Mouse (Mus musculus) gastrocnemius, postnatal 36 days (tissue): ENCODE data around the gene Anapc2. TPM values are rescaled to one million over a fixed set of nuclear protein-coding genes. Genes with fewer than 3 reads are reported as not detected.

ENCODE experiments used
- DNase-seq, 2 experiments: peaks; one replicate each; pipeline ENCODE4 v3.0.0; 2022
- intact Hi-C: fragments of 180-260 bp; cut with DNase I; formaldehyde crosslinking; loops from one replicate; pipeline ENCODE4 v1.15.1; 2025
- total RNA-seq, 2 experiments: library from RNA; stranded (reverse); gene quantifications; 2 replicates each; pipeline ENCODE4 v1.2.3; 2021

The Anapc2 gene
- total RNA-seq, 2 experiments from 2014 or later: 27.0 to 27.8 TPM

GRCm38 (mm10) chr2:25292856-25293255, 20.6 kb downstream of the Anapc2 start:
- intact Hi-C loops: no loop called here
- DNase-seq: peak; percentile 55 to 73

- DNase-seq: no peak
- intact Hi-C loops: loop anchor here (2.0 kb wide), 1 partner anchor 99 kb away; no protein-coding TSS in a partner anchor
These were observed 21.4 kb downstream of the Anapc2 start for GRCm38 (mm10) chr2:25293706-25294105.

GRCm38 (mm10) chr2:25297093-25297492, 24.8 kb downstream of the Anapc2 start:
- intact Hi-C loops: no loop called here
- no peak for DNase-seq

- intact Hi-C loops: no loop called here
- no peak for DNase-seq
These were observed 25.8 kb downstream of the Anapc2 start for GRCm38 (mm10) chr2:25298046-25298445.

GRCm38 (mm10) chr2:25303452-25303851, 31.2 kb downstream of the Anapc2 start:
- intact Hi-C loops: no loop called here
- DNase-seq: no peak

GRCm38 (mm10) chr2:25303931-25304656, 31.8 kb downstream of the Anapc2 start:
- no peak for DNase-seq
- intact Hi-C loops: no loop called here

- no peak for DNase-seq
- intact Hi-C loops: no loop called here
These were observed 32.6 kb downstream of the Anapc2 start for GRCm38 (mm10) chr2:25304657-25305541.

- intact Hi-C loops: no loop called here
These were observed 33.5 kb downstream of the Anapc2 start for GRCm38 (mm10) chr2:25305587-25306359.

GRCm38 (mm10) chr2:25310180-25310579, 37.9 kb downstream of the Anapc2 start:
- intact Hi-C loops: no loop called here
- no peak for DNase-seq

More at GRCm38 (mm10) chr2:25305587-25306359, 33.5 kb downstream of the Anapc2 start:
- DNase-seq: no peak

GRCm38 (mm10) chr2:25310969-25311368, 38.7 kb downstream of the Anapc2 start:
- intact Hi-C loops: no loop called here
- no peak for DNase-seq

GRCm38 (mm10) chr2:25311491-25311891, 39.2 kb downstream of the Anapc2 start:
- intact Hi-C loops: no loop called here
- DNase-seq: no peak

GRCm38 (mm10) chr2:25318119-25318966, 46.1 kb downstream of the Anapc2 start:
- intact Hi-C loops: no loop called here
- DNase-seq: no peak

GRCm38 (mm10) chr2:25318971-25319773, 46.9 kb downstream of the Anapc2 start, which contains the start of gene Grin1:
Gene Grin1, minus strand, starts transcription at chr2:25319187.
- DNase-seq: peak; percentile 24 to 29
- intact Hi-C loops: no loop called here

- intact Hi-C loops: no loop called here
- DNase-seq: no peak
These were observed 47.8 kb downstream of the Anapc2 start for GRCm38 (mm10) chr2:25320084-25320483.

GRCm38 (mm10) chr2:25326036-25326435, 53.8 kb downstream of the Anapc2 start:
- intact Hi-C loops: loop anchor here (5.0 kb wide), 1 partner anchor 39 kb away; the partner anchor contains the start of genes Lrrc26 and Tmem210
- DNase-seq: no peak

- no peak for DNase-seq
- intact Hi-C loops: loop anchor here (5.0 kb wide), 1 partner anchor 41 kb away; the partner anchor contains the start of genes Lrrc26 and Tmem210
These were observed 56.2 kb downstream of the Anapc2 start for GRCm38 (mm10) chr2:25328440-25328839.

GRCm38 (mm10) chr2:25331470-25331869, 59.2 kb downstream of the Anapc2 start:
- intact Hi-C loops: loop anchor here (5.0 kb wide), 1 partner anchor 59 kb away; the partner anchor contains the start of genes Anapc2 and Ssna1
- no peak for DNase-seq
